Mouse (Mus musculus) adrenal gland (tissue): ENCODE data around the gene Rsf1.

Source experiments
- intact Hi-C: fragments of 180-260 bp; cut with DNase I; formaldehyde crosslinking; loops from one replicate; pipeline ENCODE4 v1.15.1; 2025

Gene Rsf1

GRCm38 (mm10) chr7:97723646-97724538 is 144.2 kb downstream of the Rsf1 start:
- intact Hi-C loops, result no loop called here

DNA sequence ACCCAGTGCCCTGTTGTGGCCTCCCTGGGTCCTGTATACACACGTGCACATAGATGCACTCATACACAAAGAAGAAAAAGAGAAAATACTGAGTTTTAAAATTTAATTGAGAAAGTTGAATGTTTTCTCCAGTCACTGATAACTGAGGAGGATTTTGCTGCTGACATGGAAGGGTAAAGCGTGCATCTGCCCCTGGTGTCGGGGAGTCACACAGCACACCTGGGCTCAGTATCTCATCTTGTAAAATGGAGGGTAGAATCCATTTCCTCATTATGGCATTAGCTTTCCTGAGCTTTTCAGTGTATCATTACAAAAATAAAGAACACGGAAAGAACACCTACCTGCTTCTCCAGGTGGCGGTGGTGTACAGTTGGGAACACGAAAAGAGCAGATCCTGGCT is 145.7 kb downstream of the Rsf1 start:
- intact Hi-C loops, result no loop called here

DNA sequence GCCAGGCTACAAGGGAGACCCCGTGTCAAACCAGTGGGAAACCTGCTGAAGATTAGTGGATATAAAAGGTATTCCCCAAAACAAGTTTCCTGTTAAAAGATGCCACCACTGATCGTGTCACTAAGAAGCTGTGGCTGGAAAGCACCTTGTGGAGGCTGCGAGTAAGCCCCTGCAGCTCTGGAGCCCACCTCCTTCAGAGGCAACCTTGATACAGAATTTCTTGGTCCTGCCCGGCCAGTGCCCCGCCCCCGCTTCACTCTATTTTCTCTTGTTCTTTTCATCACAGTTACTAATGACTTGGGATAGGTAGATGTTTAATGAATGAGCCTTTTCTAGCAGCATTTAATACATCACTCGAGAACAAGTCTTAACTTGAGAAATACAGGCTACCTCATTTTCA is 146.4 kb downstream of the Rsf1 start:
- intact Hi-C loops, result no loop called here

DNA sequence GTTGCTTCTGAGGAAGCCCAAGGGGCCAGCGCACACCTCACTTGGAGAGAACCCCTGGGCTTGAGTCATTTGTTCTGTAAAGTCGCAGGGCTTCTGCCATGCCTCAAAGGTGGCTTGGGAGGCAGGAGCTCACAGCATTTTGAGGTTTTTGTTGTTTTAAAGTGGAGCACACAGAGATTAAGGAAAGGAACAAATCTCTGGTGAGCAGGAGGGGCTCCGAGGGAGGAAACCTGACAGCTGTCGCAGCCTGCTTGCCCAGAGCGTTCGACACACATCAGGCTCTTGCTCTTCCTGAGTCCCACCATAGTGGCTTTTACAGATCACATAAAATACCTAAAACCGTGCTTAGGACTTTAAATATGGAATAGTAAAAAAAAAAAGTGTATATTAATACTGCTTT is 147.1 kb downstream of the Rsf1 start:
- intact Hi-C loops, result no loop called here

DNA sequence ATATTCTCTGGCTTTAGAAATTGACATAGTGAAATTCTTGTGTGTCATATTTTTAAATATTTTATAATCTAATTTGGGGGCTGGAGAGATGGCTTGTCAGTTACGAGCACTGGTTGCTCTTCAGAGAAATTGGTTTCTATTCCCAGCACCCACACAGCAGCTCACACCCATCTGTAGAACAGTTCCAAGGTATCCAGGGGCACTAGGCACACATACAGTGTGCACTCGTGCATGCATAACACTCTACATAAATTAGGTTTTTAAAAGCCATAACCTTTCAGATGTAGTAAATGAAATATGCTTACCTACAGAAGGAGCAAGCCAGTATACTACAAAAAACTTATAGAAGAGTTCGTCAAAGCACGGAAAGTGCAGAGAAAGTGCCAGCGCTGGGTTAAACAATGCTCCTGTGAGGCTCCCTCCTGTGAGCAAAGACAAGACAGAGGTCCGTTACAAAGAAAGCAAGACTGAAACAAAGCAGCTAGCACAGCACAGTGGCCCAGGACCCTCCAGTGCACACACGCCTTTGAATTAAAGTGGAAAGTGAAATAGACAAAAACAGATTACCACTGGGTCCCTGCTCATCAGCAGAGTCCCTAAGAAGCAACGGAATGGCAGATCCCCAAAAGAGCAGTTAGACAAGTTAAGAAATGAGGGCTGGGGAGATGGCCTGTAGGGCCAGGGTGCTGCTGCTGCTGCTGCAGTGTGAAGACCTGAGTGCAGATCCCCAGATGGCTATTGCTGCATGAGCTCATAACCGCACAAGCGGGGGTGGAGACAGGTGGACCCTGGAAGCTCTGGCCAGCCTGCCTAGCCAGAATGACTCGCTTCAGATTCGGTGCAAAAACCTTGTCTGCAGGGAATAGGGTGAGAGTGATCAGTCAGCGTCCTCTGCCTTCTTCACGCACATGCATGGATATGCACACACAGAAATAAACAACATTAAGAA is 149.3 kb downstream of the Rsf1 start:
- intact Hi-C loops, result no loop called here

GRCm38 (mm10) chr7:97730427-97730826 is 150.7 kb downstream of the Rsf1 start:
- intact Hi-C loops, result no loop called here

DNA sequence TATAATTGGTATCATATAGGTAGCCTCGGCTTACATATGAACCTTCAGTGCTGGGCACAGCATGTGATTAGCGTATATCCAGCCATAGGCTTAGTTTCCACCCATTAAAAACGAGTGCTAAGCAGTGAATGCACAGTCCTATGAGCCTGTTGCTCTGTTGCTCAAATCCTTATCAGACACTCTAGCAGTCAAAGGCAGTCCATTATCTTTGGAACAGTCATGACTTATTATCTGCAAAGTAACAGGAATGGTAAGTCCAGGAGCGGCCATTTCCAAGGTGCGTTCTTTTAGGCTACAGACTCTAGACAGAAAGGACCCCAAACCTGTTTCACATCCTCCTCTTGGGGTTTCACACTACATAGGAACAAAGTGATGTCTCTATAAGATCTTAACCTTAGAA is 153.9 kb downstream of the Rsf1 start:
- intact Hi-C loops, result no loop called here

- intact Hi-C loops, result no loop called here
These were observed 155.3 kb downstream of the Rsf1 start for GRCm38 (mm10) chr7:97735021-97735420.

- intact Hi-C loops, result no loop called here
These were observed 156.3 kb downstream of the Rsf1 start for GRCm38 (mm10) chr7:97735886-97736420.

- intact Hi-C loops, result no loop called here
These were observed 157.6 kb downstream of the Rsf1 start for GRCm38 (mm10) chr7:97737256-97737637.

GRCm38 (mm10) chr7:97737638-97738456 is 158.2 kb downstream of the Rsf1 start, which contains the start of gene Aqp11:
TSS of gene Aqp11 (minus strand) at chr7:97738289.
- intact Hi-C loops, result no loop called here

DNA sequence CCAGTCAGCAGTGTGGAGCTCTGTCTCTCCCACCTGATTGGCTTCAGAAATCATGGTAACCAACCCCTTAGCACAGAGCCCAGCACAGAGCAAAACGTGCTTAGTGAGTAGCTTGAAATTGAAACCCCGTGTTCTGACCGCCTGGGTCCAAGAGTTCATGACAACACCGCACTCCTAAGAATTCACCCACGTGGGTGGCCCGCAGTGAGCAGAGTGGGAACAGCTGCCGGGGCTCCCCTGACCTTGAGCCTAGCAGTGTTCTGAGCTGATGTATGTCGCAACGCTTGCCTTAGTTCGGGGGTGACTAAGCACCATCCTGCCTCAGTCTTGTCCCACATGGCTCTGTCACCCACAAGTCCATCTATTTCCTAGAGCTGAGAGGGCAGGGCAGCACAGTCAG is 161.3 kb downstream of the Rsf1 start:
- intact Hi-C loops, result loop anchor here (10.0 kb wide), 2 partner anchors 334 to 374 kb away; partner anchors contain the start of gene Myo7a

DNA sequence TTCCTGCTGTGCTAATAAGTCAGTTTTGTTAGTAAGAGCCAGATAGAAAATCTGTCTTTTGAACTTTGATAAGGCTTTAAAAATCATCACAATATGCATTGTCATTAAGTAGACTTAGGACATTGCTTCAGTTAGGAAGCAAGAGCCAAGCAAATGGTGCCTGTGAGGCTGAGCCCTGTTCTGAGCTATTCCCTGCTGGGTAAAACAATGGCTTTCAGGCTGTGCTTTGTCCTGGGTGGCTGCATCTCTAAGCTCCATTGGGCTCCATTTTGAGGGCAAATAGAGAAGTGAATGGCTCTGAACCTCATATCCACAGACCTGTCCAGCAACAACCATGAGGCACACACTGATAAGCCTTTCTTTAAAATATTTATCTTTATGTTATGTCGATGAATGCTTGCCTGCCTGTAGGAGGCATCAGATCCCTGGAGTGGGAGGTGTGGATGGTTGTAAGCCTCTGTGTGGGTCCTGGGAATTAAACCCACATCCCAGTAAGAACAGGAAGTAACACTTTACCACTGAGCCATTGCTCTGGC is 162.1 kb downstream of the Rsf1 start:
- intact Hi-C loops, result loop anchor here (10.0 kb wide), 2 partner anchors 333 to 373 kb away; partner anchors contain the start of gene Myo7a
